Mouse (Mus musculus) heart, adult 2 months (tissue): ENCODE results near the gene Mxd4. TPM values are rescaled to one million over a fixed set of nuclear protein-coding genes. Genes with fewer than 3 reads are reported as not detected.
A peak's percentile ranks its signal among the peaks of the same experiment; 100 is the strongest.

ENCODE experiments used
- DNase-seq, 2 experiments: peaks; one replicate each; pipeline ENCODE4 v3.0.0; 2021
- H3K27ac ChIP-seq: fragments of 200-600 bp; 2 replicates; pipeline ENCODE4 v1.8.1; 2022
- H3K27me3 ChIP-seq: fragments of 200-500 bp; 2 replicates; pipeline ENCODE4 v1.6.1; 2012; ENCODE audit warnings: mild to moderate bottlenecking, low read length, inconsistent platforms, mixed read lengths; ENCODE audit not compliant: control insufficient read depth, insufficient read depth
- H3K36me3 ChIP-seq: fragments of 200-500 bp; 2 replicates; pipeline ENCODE4 v1.6.1; 2012; ENCODE audit warnings: low read length, inconsistent platforms; ENCODE audit not compliant: control insufficient read depth, insufficient read depth
- H3K4me1 ChIP-seq: fragments of 200-500 bp; 2 replicates; pipeline ENCODE4 v1.6.1; 2011; ENCODE audit warnings: low read length; ENCODE audit not compliant: control insufficient read depth, insufficient read depth
- H3K4me3 ChIP-seq: fragments of 200-600 bp; 2 replicates; pipeline ENCODE4 v1.8.1; 2022
- H3K79me2 ChIP-seq: fragments of 200-500 bp; replicated peaks from 2 replicates; pipeline ENCODE4 v1.6.1; 2012; ENCODE audit warnings: mild to moderate bottlenecking, inconsistent platforms, low read length, moderate library complexity, mixed read lengths; ENCODE audit not compliant: control insufficient read depth, insufficient read depth
- H3K9ac ChIP-seq: fragments of 200-500 bp; 2 replicates; pipeline ENCODE4 v1.6.1; 2012; ENCODE audit warnings: low read depth, mild to moderate bottlenecking, control low read depth, inconsistent platforms, low read length, mixed read lengths
- CTCF ChIP-seq: fragments of 200-600 bp; IDR thresholded peaks from 2 replicates; pipeline ENCODE4 v1.8.1; 2022; ENCODE audit warnings: antibody characterized with exemption, mild to moderate bottlenecking, moderate library complexity
- EP300 ChIP-seq: fragments of 200-500 bp; IDR thresholded peaks from 2 replicates; pipeline ENCODE4 v1.6.1; 2011; ENCODE audit warnings: low read depth, low read length, control low read depth; ENCODE audit not compliant: insufficient read depth
- POLR2A ChIP-seq: fragments of 200-500 bp; IDR thresholded peaks from 2 replicates; pipeline ENCODE4 v1.6.1; 2011; ENCODE audit warnings: mild to moderate bottlenecking, low read depth, low read length, control low read depth; ENCODE audit not compliant: insufficient read depth
- WGBS: fragments of 180-500 bp; shearing (Covaris S2); methylation state at CpG from one replicate; pipeline ENCODE4 v1.1.7; 2018; 5-methylcytosine and 5-hydroxymethylcytosine counted together
- intact Hi-C: fragments of 180-260 bp; cut with DNase I; formaldehyde crosslinking; loops from one replicate; pipeline ENCODE4 v1.15.1; 2025
- polyA plus RNA-seq: library from polyadenylated mRNA; depleted of rRNA; stranded (reverse); fragments of >200 nt; gene quantifications from 2 replicates; pipeline ENCODE4 v1.2.3, GENCODE M21; 2012
- total RNA-seq, 2 experiments: library from RNA; stranded (reverse); gene quantifications; 2 replicates each; pipeline ENCODE4 v1.2.3; 2021

The Mxd4 gene
- total and polyA plus RNA-seq, 3 experiments, result 63.3 to 78.1 (median 71.4) TPM

DNA sequence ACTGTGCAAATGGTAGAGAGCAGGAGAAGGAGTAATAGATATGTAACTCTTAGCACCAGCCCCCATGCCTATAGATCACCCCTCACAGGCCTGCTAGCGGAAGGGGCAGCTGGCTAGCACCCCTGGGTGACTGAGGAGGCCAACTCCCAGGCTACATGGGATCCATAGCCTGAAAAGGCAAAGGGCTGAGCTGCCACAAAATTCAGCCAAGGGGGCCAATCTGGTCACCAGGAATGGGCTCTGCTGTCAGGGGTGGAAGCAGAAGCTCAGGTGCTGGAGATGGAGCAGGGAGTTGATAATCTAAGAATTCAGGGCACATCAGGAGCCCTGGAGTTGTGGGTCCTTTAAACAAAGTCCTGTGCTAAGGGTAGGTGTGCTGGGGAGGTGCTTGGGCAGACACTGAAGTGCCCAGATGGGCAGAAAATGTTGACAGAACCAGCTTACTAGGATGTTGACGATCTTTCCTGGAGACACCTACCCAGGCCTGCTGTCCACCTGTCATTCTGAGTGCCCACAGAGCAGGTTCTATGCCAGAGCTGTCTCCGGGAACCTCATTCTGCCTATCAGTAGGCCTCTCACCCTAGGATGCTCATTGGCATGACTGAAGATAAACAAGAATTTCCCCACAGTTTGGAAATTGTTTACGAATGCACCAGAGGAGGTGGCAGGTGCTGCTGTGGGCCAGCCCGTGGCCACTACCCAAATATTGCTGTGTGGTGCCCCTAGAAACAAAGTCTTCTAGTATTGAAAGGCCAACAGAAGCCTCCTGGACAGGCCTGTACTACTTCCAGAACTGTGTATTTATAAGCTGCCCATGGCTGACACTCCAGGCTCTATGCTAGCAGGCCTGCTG, 12.7 kb downstream of the Mxd4 start:
- no peak overlapping the region for H3K27ac ChIP-seq
- H3K4me1 ChIP-seq, result peaks cover 2% of the 10 kb centered on the region; the same call in 1 of the 2 replicates
- peak in 1 of 2 experiments; percentile 1 for DNase-seq
- H3K9ac ChIP-seq, result no peak overlapping the region
- intact Hi-C loops, result no loop called here
- no peaks in the 10 kb centered on the region for H3K79me2 ChIP-seq
- TF ChIP-seq CTCF, result no peak
- TF ChIP-seq EP300, result no peak
- TF ChIP-seq POLR2A, result 0 out of 2 replicates have a peak, but pooled peaks have one; percentile 14
- H3K4me3 ChIP-seq, result no peak overlapping the region
- H3K27me3 ChIP-seq, result no peaks in the 10 kb centered on the region
- 77% methylated on average over 5 of the region's 5 CpGs for WGBS
- H3K36me3 ChIP-seq, result peaks cover 4% of the 10 kb centered on the region

DNA sequence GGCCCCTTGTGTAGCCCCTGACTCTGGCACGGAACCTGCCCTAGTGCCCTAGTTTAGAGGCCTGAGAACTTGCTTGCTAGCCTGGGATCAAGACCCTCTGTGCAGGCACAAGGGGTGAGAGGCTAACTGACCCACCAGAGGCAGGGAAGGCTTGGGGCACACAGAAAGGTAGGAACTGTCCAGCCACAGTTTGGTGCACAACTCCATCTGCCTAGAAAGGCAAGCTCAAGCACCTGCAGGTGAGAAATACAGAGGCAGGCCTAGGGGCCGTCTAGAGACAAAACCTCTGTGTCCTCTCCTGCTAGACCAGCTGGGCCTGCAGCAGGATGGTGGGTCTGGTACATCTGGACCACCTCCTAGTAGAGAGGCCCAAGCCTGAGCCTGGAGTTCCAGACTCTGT, 13.5 kb downstream of the Mxd4 start:
- intact Hi-C loops, result no loop called here
- Histone ChIP-seq H3K9ac (no peak overlapping the region), H3K36me3 (peaks cover 4% of the 10 kb centered on the region), H3K27ac (no peak overlapping the region), H3K4me1 (peaks cover 3% of the 10 kb centered on the region; the same call in 1 of the 2 replicates), H3K4me3 (no peak overlapping the region), H3K79me2 (no peaks in the 10 kb centered on the region), H3K27me3 (no peaks in the 10 kb centered on the region)
- 88% methylated on average over 2 of the region's 2 CpGs for WGBS
- TF ChIP-seq CTCF (no peak), EP300 (no peak), POLR2A (no peak)
- DNase-seq, result no peak

DNA sequence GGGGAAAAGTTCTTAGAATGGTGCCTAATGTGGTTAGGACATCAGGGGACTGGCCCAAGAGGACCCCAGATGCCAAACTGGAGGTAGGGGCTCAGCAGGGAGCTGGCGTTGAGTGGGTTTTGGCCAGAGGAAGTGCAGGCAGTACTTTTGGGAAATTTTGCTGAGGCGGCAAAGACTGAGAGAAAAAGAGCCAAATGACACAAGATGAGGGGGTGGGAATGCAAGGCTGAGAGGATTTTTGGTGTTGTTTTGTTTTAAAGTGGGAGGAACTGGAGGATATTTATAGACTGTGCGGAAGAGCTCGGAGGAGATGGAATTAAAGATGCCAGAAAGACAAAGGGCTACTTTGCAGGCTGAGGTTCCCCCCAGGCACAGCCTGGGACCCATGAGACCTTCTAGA, 16.8 kb downstream of the Mxd4 start:
- Histone ChIP-seq H3K4me1 (peaks cover 5% of the 10 kb centered on the region; the same call in 1 of the 2 replicates), H3K27ac (peak overlapping the region; percentile 86), H3K27me3 (no peaks in the 10 kb centered on the region), H3K79me2 (no peaks in the 10 kb centered on the region), H3K9ac (no peak overlapping the region), H3K4me3 (no peak overlapping the region), H3K36me3 (peaks cover 7% of the 10 kb centered on the region)
- TF ChIP-seq CTCF, result no peak
- TF ChIP-seq EP300, result no peak
- 0 out of 2 replicates have a peak, but pooled peaks have one; percentile 9 for TF ChIP-seq POLR2A
- 26% methylated on average over 4 of the region's 4 CpGs for WGBS
- no peak for DNase-seq
- intact Hi-C loops, result loop anchor here (1.0 kb wide), 1 partner anchor 12 kb away; no protein-coding TSS in a partner anchor

DNA sequence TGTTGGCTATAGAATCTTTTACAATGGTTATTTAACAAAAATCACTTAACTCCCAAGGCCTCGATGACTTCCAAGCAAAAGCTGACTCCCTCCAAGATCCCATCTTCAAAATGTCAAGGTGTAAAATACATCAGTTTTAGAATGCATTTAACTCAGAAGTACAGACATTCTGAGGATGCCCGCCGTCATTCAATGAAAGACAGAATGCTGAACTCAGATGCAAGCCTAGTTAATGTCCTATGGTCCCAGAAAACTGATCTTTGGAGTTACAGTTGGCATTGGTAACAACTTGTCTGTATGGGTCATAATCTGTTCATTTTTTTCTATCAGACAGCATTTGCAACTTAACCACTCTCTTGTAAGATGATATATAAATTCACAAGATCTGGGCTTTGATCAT, 17.6 kb downstream of the Mxd4 start:
- peak overlapping the region; percentile 91 for H3K4me3 ChIP-seq
- H3K4me1 ChIP-seq, result peaks cover 5% of the 10 kb centered on the region; the same call in 1 of the 2 replicates
- H3K36me3 ChIP-seq, result peaks cover 9% of the 10 kb centered on the region
- no peak for TF ChIP-seq CTCF
- TF ChIP-seq EP300, result no peak
- no peak for TF ChIP-seq POLR2A
- no peak for DNase-seq
- H3K79me2 ChIP-seq, result no peaks in the 10 kb centered on the region
- intact Hi-C loops, result loop anchor here (1.0 to 5.0 kb wide), 2 partner anchors 12 to 197 kb away; partner anchors contain the start of gene Fam193a
- no peaks in the 10 kb centered on the region for H3K27me3 ChIP-seq
- H3K9ac ChIP-seq, result peak overlapping the region; percentile 80
- 80% methylated on average over 3 of the region's 3 CpGs for WGBS
- peak overlapping the region; percentile 86 for H3K27ac ChIP-seq

DNA sequence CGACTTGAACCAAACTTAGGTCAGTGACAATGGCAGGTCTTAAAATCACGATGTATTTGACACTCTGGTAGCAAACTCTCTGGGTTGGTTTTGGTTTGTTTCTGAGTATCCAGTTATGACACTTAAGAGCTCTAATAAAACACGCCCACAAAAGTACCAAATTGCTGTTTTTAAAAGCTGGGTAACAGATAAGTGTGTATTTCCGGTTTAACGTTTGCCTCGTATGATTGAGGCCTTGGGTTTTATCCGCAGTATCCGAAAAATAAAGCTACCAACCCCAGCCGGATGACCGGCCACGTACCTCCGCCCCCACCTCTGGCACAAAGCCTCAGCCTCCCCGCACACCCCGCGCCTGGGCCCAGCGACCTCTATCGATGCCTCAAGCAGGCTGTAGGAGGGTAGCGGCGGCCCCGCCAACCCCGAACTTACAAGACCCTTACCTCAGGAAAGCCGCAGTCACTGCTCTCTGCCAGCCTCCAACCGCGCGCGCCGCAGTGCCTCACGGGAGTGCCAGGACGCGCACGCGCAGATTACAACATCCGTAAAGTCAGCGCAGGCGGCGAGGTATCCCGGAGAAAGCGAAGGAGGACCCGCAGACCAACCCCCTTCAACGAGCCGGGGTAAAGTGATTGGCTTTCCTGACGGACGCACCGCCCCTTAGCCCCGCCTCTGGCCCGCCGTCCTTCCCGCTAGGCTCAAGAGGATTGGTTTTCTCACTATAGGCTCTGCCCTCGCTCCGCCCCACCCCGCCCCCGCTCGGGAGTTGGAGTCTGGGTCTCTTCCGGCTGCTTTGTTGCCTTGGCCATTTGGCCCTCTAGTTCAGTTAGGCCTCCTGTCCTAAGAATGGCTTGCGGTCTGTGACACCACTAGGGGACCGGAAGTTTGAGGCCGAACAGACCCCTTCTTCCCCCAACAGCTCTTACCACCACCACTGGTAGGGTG, 18.3 kb downstream of the Mxd4 start, which contains the start of the genes Poln and Haus3:
Poln (minus strand) TSS at position 499 of the 942 bp plus-strand sequence.
Haus3 (minus strand) TSS at position 578 of the 942 bp plus-strand sequence.
- WGBS, result under 1% methylated on average over 57 of the region's 57 CpGs
- peak; percentile 97 to 98 for DNase-seq
- no peaks in the 10 kb centered on the region for H3K27me3 ChIP-seq
- H3K36me3 ChIP-seq, result peaks cover 9% of the 10 kb centered on the region
- peak within 1 kb of the TSS; percentile 86 for H3K27ac ChIP-seq
- peak within 1 kb of the TSS; percentile 91 for H3K4me3 ChIP-seq
- peak within 1 kb of the TSS; percentile 99 for H3K9ac ChIP-seq
- H3K4me1 ChIP-seq, result peaks cover 5% of the 10 kb centered on the region; the same call in 1 of the 2 replicates
- no peaks in the 10 kb centered on the region for H3K79me2 ChIP-seq
- TF ChIP-seq POLR2A, result peak; percentile 96
- TF ChIP-seq EP300, result 0 out of 2 replicates have a peak, but pooled peaks have one; percentile 30
- peak; percentile 33 for TF ChIP-seq CTCF
- intact Hi-C loops, result loop anchor here (5.0 kb wide), 1 partner anchor 198 kb away; the partner anchor contains the start of gene Fam193a
